Mouse (Mus musculus): Measurements from ENCODE around the gene Ank3. TPM values are rescaled to one million over a fixed set of nuclear protein-coding genes. Genes with fewer than 3 reads are reported as not detected.

The Ank3 gene
- polyA plus RNA-seq, 1 experiment, result 23.3 TPM

DNA sequence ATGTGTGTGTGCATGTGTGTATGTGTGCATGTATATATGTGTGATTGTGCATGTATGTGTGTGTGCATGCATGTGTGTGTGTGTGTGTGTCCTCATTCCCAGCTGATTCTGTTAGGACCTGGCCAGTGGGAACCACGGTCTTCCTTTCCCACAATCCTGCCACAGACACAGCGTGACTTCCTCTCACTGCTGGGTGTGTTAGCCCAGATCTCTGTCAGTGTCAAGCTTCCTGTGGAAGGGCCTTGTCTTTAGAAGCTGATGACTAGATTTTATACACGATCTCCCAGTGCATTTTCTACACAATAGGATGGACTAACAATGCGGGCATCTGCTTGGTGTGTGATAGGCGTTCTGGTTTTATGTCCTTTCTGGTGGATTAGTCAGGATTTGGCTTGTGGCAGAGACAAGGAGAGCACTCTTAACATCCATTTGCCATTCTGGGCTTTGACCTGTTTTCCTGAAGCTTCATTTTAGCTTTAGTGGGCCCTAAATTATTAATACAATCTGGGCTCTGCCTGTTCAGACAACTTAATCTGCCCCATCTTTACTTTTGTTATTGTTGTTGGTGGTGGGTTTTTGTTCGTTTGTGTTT, 322.4 kb downstream of the Ank3 start:
- no peak for TF ChIP-seq CTCF (IDR thresholded peaks at IDR 0.05; ENCODE audit: insufficient read depth, low read length)
- no peak for TF ChIP-seq POLR2A (IDR thresholded peaks at IDR 0.05; ENCODE audit: borderline replicate concordance, extremely low read depth, low read depth, low read length)

DNA sequence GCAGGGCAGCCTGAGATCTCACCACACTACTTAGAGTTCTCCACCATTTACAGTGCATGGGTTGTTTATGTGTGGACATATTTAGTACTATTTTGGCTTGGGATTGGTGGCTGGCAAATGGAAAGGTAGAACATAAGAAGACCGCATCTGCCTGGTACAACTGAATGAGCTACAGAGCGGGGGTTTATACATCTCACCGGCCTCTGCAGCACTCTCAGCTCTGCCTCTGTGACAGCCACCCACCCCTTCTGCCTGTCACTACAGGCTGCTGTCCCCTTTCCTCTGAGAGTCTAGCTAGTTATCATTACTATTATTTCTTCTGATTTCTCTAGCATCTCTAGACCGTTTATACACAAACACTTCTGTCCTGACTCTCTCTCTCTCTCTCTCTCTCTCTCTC, 325.6 kb downstream of the Ank3 start:
- H3K4me3 ChIP-seq (replicated peaks; ENCODE audit: extremely low read depth, low read depth, low read length), result no peak overlapping the region
- 93% methylated on average over 4 of the region's 4 CpGs for WGBS
- H3K4me1 ChIP-seq (ENCODE audit: control insufficient read depth, insufficient read depth, low read length), result no peaks in the 10 kb centered on the region
- TF ChIP-seq CTCF (IDR thresholded peaks at IDR 0.05; ENCODE audit: insufficient read depth, low read length), result no peak
- DNase-seq, result no peak

More for the DNA sequence above, 322.4 kb downstream of the Ank3 start:
- no peak for DNase-seq
- Histone ChIP-seq H3K4me3 (replicated peaks; ENCODE audit: extremely low read depth, low read depth, low read length) (no peak overlapping the region), H3K4me1 (ENCODE audit: control insufficient read depth, insufficient read depth, low read length) (no peaks in the 10 kb centered on the region)
- 50% methylated on average over 6 of the region's 6 CpGs for WGBS

DNA sequence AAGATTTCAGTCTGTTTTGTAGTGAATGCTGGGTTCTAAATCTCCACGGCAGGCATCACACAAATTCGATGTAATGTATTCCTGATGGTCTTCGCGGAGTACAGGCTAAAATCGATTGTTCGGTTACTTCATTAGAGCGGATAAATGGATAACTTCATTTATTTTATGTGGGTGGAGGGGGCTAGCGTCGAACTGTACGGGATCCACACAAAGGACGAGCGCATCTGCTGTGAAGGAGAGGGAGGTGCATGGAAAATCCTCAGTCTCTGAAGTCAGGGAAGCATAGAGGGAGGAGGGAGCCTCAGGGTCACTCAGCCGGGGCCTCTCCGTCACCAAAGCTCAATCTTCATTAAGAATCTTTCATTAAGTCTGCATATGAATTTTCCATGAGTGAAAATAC, 326.5 kb downstream of the Ank3 start:
- TF ChIP-seq CTCF (IDR thresholded peaks at IDR 0.05; ENCODE audit: insufficient read depth, low read length), result no peak
- no peak for TF ChIP-seq POLR2A (IDR thresholded peaks at IDR 0.05; ENCODE audit: borderline replicate concordance, extremely low read depth, low read depth, low read length)
- WGBS, result 94% methylated on average over 14 of the region's 14 CpGs
- DNase-seq, result no peak
- H3K4me3 ChIP-seq (replicated peaks; ENCODE audit: extremely low read depth, low read depth, low read length), result no peak overlapping the region
- no peaks in the 10 kb centered on the region for H3K4me1 ChIP-seq (ENCODE audit: control insufficient read depth, insufficient read depth, low read length)

DNA sequence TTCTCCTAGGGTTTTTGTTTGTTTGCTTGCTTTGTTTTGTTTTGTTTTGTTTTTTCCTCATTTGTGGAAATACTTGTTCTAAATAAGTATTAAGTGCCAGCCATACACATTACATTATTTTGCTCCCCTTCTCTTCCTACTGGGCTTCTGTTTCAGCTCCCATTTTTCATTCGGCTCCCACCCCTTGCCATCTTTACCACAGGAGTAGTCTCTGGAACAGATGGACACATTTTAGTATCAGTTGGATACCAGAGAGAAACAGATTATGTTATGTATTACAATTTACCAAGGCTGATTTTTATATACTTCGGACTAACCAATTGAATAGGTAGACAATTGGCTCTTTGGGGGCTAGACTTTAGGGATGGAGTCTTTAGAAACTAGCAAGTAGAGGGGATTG, 327.7 kb downstream of the Ank3 start:
- Histone ChIP-seq H3K4me3 (replicated peaks; ENCODE audit: extremely low read depth, low read depth, low read length) (no peak overlapping the region), H3K4me1 (ENCODE audit: control insufficient read depth, insufficient read depth, low read length) (no peaks in the 10 kb centered on the region)
- no peak for TF ChIP-seq CTCF (IDR thresholded peaks at IDR 0.05; ENCODE audit: insufficient read depth, low read length)
- TF ChIP-seq POLR2A (IDR thresholded peaks at IDR 0.05; ENCODE audit: borderline replicate concordance, extremely low read depth, low read depth, low read length), result no peak
- WGBS, result 96% methylated on average over 2 of the region's 2 CpGs
- DNase-seq, result no peak

DNA sequence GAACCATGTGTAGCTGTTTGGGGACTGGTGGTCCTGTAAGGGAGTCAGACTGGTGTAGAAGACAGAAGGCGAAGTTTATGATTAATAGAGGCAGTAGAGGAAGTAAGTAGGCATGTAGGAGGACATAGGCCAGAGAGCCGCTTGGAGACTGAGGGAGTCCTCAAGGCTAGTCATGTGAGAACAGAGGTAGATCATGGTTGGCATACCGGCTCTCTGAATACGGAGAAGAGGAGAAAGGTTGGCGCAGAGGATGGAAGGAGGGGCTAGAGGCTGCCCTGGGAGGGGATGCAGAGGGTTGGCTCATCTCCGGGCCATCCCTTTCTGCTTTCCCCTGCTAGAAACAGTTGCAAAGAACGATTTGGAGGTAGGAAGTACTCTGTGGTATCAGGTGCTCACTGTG, 328.2 kb downstream of the Ank3 start:
- no peaks in the 10 kb centered on the region for H3K4me1 ChIP-seq (ENCODE audit: control insufficient read depth, insufficient read depth, low read length)
- H3K4me3 ChIP-seq (replicated peaks; ENCODE audit: extremely low read depth, low read depth, low read length), result no peak overlapping the region
- WGBS, result 83% methylated on average over 7 of the region's 7 CpGs
- TF ChIP-seq POLR2A (IDR thresholded peaks at IDR 0.05; ENCODE audit: borderline replicate concordance, extremely low read depth, low read depth, low read length) (no peak), CTCF (IDR thresholded peaks at IDR 0.05; ENCODE audit: insufficient read depth, low read length) (no peak)
- no peak for DNase-seq

DNA sequence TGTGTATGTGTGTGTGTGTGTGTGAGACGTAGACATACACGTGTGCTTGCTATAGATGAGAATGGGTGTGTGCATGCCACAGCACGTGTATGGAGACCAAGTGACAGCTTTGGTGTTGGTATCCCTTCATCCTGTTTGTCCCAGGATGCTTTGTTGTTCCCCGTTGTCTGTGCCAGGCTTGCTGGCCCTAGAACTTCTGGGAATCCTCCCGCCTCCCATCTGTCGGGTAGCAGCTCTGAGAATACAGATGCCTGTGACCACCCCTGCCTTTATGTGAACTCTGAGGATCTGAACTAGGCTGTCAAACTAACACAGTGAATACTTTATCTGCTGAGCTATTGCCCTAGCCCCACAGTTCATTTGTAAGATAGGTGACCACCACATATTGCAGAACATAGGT, 330.3 kb downstream of the Ank3 start:
- Histone ChIP-seq H3K4me3 (replicated peaks; ENCODE audit: extremely low read depth, low read depth, low read length) (no peak overlapping the region), H3K4me1 (ENCODE audit: control insufficient read depth, insufficient read depth, low read length) (no peaks in the 10 kb centered on the region)
- no peak for DNase-seq
- no peak for TF ChIP-seq CTCF (IDR thresholded peaks at IDR 0.05; ENCODE audit: insufficient read depth, low read length)
- no peak for TF ChIP-seq POLR2A (IDR thresholded peaks at IDR 0.05; ENCODE audit: borderline replicate concordance, extremely low read depth, low read depth, low read length)
- WGBS, result 75% methylated on average over 6 of the region's 6 CpGs

DNA sequence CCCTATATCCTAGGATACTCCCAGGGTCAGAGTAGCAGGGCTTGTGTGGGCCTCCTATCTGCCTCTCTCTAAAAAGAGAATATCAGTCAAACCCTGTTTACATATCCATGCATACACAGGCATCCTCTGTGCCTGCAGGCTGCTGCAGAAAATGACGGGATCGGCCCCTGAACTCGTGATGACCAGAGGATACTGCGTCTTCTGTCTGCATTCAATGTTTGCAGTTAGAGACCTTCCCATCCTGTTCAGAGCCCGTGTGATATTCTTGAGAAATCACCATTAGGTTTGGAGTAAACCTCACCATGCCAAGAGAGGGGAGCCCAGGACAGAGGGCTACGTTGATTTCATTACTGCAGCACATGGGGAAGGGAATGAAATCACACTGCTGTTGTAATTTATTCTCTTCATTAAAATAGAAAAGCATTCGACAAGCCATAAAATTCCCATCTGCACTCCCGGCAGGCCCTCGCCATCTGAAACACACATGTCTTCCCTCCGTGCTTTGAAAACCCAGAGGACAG, 331.8 kb downstream of the Ank3 start:
- no peak overlapping the region for H3K4me3 ChIP-seq (replicated peaks; ENCODE audit: extremely low read depth, low read depth, low read length)
- 65% methylated on average over 10 of the region's 10 CpGs for WGBS
- TF ChIP-seq CTCF (IDR thresholded peaks at IDR 0.05; ENCODE audit: insufficient read depth, low read length) (no peak), POLR2A (IDR thresholded peaks at IDR 0.05; ENCODE audit: borderline replicate concordance, extremely low read depth, low read depth, low read length) (no peak)
- no peaks in the 10 kb centered on the region for H3K4me1 ChIP-seq (ENCODE audit: control insufficient read depth, insufficient read depth, low read length)
- DNase-seq, result no peak

DNA sequence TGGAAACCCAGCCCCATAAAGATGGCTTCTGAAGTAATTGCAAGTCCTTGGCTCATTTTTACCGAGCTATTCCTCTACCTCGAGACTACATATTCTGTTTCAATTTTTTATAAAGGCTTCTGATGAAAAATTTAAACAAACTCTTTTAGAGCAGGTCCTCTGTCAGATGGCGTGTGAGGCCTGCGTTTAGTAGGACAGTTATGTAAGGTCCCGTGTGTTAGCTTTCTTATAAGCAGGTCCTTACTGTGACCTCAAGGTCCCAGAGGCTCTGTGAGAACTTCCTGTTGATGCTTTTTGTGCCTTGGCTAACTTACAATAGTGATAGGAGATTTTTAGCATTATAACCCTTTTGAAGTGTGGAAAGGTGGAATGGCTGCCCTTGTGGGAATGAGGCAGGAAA, 332.8 kb downstream of the Ank3 start:
- H3K4me1 ChIP-seq (ENCODE audit: control insufficient read depth, insufficient read depth, low read length), result no peaks in the 10 kb centered on the region
- TF ChIP-seq POLR2A (IDR thresholded peaks at IDR 0.05; ENCODE audit: borderline replicate concordance, extremely low read depth, low read depth, low read length) (no peak), CTCF (IDR thresholded peaks at IDR 0.05; ENCODE audit: insufficient read depth, low read length) (no peak)
- 74% methylated on average over 5 of the region's 5 CpGs for WGBS
- DNase-seq, result no peak
- no peak overlapping the region for H3K4me3 ChIP-seq (replicated peaks; ENCODE audit: extremely low read depth, low read depth, low read length)

DNA sequence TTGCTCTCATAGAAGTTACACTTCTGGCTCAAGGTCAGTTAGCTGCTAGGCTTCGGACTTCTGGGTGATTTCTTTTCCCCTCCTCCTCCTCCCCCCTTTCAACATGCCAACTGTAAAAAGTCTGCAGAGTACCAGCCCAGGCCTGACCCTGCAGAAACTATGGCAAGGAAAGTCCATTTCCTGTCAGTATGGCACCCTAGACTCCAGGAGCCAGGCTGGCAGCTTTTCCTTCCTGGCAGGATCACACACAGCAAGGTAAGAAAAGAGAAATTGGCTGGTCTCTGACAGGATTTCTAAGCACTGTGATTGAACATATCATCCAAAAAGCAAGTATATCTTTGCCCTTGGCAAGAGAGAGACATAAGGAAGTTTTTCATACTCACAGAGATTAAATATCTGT, 333.3 kb downstream of the Ank3 start:
- Histone ChIP-seq H3K4me3 (replicated peaks; ENCODE audit: extremely low read depth, low read depth, low read length) (no peak overlapping the region), H3K4me1 (ENCODE audit: control insufficient read depth, insufficient read depth, low read length) (no peaks in the 10 kb centered on the region)
- TF ChIP-seq CTCF (IDR thresholded peaks at IDR 0.05; ENCODE audit: insufficient read depth, low read length), result no peak
- no peak for TF ChIP-seq POLR2A (IDR thresholded peaks at IDR 0.05; ENCODE audit: borderline replicate concordance, extremely low read depth, low read depth, low read length)
- DNase-seq, result no peak
- WGBS, result 52% methylated on average over 1 of the region's 1 CpGs

DNA sequence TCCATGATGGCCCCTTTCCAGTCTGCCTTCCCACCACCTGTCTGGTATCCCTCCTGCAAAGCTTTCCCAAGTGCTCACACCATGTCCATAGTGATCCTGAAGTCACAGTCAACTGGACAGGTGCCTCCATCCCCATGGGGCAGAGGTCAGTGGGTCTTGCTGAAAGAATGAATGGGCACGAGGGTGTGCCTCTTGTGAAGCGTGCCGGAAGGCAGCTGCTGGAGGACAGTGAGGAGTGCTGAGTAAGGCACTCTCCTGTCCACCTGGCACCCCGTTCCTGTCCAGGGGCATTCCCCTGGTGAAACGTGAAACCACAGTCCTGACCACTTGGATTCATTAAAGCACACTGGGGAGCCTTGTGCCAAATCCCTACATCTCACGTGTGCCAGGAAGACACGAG, 337.7 kb downstream of the Ank3 start:
- Histone ChIP-seq H3K4me1 (ENCODE audit: control insufficient read depth, insufficient read depth, low read length) (no peaks in the 10 kb centered on the region), H3K4me3 (replicated peaks; ENCODE audit: extremely low read depth, low read depth, low read length) (no peak overlapping the region)
- no peak for TF ChIP-seq POLR2A (IDR thresholded peaks at IDR 0.05; ENCODE audit: borderline replicate concordance, extremely low read depth, low read depth, low read length)
- no peak for TF ChIP-seq CTCF (IDR thresholded peaks at IDR 0.05; ENCODE audit: insufficient read depth, low read length)
- DNase-seq, result no peak
- WGBS, result 68% methylated on average over 7 of the region's 7 CpGs

All from lung, adult 2 months (tissue).